Mouse (Mus musculus) adrenal gland, postnatal 36 days (tissue): ENCODE results near the gene Mib2. TPM values are rescaled to one million over a fixed set of nuclear protein-coding genes. Genes with fewer than 3 reads are reported as not detected.

Experiments used
- DNase-seq, 2 experiments: peaks; one replicate each; pipeline ENCODE4 v3.0.0; 2021; ENCODE audit warnings: mixed read lengths in 1 of 2
- total RNA-seq, 2 experiments: library from RNA; stranded (reverse); gene quantifications; 2 replicates each; pipeline ENCODE4 v1.2.3; 2021

Mib2 gene
- total RNA-seq, 2 experiments from 2014 or later: 43.6 to 48.9 TPM

DNA sequence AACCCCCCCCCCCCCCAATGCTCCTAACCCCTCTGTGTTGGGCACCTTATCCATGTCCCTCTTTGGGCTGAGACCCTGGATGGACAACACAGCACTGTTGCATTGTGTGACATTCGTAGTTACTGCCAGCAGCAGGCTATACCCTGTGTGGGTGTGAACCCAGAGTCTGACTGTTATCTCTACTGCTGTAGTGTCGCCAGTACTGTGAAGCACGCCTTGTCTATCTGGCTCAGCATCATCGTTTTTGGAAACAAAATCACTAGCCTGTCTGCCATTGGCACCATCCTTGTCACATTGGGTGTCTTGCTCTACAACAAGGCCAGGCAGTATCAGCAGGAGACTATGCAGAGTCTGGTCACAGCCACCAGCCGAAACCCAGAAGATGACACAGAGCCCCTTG, 50.7 kb downstream of the Mib2 start:
- no peak for DNase-seq

DNA sequence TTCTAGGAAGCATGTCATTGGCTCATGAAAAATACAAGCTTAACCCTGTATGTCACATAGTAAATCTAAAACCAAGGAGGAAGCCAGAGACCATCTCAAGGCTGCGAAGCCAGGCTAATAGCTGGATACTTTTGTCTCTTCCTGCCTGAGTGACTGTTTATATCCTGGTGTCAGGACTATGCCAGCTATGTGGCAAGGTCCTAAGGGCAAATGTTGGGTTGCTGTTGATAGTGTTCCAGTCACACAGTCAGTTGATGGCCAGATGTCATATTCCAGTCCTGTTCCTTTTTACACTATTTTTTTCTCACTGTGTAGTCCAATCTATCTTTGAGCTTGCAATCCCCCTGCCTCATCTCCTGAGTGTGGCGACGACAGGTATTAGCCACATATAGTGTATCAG, 55.7 kb downstream of the Mib2 start:
- no peak for DNase-seq

DNA sequence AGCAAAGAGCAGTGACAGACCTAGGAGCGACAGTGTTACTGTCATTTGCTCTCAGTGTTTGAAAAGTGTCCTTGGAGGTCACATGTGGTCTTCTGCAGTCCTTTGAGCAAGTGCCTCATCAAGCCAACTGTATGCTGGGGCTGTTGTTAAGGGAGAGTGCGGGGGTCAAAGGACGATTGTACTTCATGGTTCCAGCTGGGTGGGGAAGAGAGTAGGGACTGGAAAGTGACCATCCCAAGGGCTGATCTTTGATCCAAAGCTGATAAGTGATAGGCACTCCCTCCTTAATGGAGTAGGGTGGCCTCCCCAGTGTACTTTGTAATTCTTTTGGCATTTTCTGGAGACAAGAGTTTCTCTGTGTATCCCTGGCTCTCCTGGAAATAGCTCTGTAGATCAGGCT, 57.1 kb downstream of the Mib2 start:
- DNase-seq: no peak

DNA sequence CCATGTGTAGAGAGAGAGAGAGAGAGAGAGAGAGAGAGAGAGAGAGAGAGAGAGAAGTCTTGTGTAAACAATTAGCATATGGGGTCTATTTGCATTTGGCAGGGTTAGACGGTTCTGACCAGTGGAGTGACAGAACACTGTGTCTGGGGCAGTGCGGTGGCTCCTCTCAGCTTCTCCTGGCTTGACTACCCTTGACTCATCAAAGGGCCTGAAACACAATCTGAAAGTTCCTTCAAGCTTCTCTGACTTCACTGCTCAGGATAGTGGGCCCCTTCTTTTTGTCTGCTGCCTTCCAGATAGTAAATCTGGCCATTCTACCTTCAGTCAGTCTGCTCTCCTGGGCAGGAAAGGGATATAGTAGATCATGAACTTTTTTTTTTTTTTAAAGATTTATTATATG, 62.2 kb downstream of the Mib2 start:
- no peak for DNase-seq

DNA sequence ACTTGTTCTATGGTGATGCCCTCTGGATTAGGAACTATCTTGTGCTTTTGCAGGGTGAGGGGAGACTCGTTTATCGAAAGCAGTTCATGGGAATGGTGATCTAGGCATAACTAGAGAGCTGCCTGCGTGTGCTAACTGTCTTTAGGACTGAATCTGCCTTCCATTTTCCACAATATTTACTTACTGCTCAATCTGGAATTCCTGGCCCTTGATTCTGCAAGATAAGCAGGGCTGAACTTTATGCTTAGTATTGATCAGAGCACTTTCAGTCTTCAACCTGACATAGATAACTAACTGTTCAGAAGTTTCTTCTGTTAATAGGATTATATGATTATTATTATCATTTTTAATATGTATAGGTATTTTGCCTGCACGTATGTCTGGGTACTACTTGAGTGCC, 63.9 kb downstream of the Mib2 start:
- no peak for DNase-seq

Other genes with a start within 250 kb of the Mib2 start
- 10 to 100 TPM in 1 of 2 experiments, 1 to 10 TPM in 1; 8.3 to 10.8 TPM for gene Tmem52, start 200.1 kb downstream of the Mib2 start, total RNA-seq
- gene Gnb1, start 177.8 kb downstream of the Mib2 start, total RNA-seq: 100 to 1,000 TPM; 444 to 453 TPM
- gene Nadk, start 106.8 kb downstream of the Mib2 start, total RNA-seq: 100 to 1,000 TPM; 175 to 310 TPM
- 10 to 100 TPM; 34.0 to 43.3 TPM for gene Slc35e2, start 67.8 kb downstream of the Mib2 start, total RNA-seq
- 10 to 100 TPM; 42.5 to 52.6 TPM for gene Cdk11b, start 44.3 kb downstream of the Mib2 start, total RNA-seq
- not detected for gene Gm10563, start 23.8 kb downstream of the Mib2 start, total RNA-seq
- gene Mmp23, start 15.8 kb downstream of the Mib2 start, total RNA-seq: 1 to 10 TPM; 5.5 to 8.9 TPM
- 10 to 100 TPM; 31.3 to 59.8 TPM for gene Fndc10, start 25.1 kb upstream of the Mib2 start, total RNA-seq
- 100 to 1,000 TPM in 1 of 2 experiments, 10 to 100 TPM in 1; 98.1 to 123 TPM for gene Ssu72, start 35.6 kb upstream of the Mib2 start, total RNA-seq
- under 1 TPM; 0.70 to 0.72 TPM for gene Tmem240, start 65.6 kb upstream of the Mib2 start, total RNA-seq
- 10 to 100 TPM; 83.2 to 94.1 TPM for gene Atad3a, start 91.9 kb upstream of the Mib2 start, total RNA-seq
- 1 to 10 TPM; 3.4 to 6.0 TPM for gene Vwa1, start 105.5 kb upstream of the Mib2 start, total RNA-seq
- gene Tmem88b, start 116.7 kb upstream of the Mib2 start, total RNA-seq: under 1 TPM; 0.30 to 0.56 TPM
- gene Ankrd65, start 121.2 kb upstream of the Mib2 start, total RNA-seq: not detected
- gene Mrpl20, start 133.7 kb upstream of the Mib2 start, total RNA-seq: 100 to 1,000 TPM; 133 to 141 TPM
- 100 to 1,000 TPM in 1 of 2 experiments, 10 to 100 TPM in 1; 86.3 to 122 TPM for gene Ccnl2, start 143.3 kb upstream of the Mib2 start, total RNA-seq
- 100 to 1,000 TPM; 140 to 170 TPM for gene Aurkaip1, start 162.1 kb upstream of the Mib2 start, total RNA-seq
- gene Mxra8, start 170.5 kb upstream of the Mib2 start, total RNA-seq: 10 to 100 TPM; 40.2 to 47.0 TPM
- 10 to 100 TPM; 61.2 to 61.7 TPM for gene Dvl1, start 178.2 kb upstream of the Mib2 start, total RNA-seq
- under 1 TPM; 0.23 TPM for gene Tas1r3, start 194.2 kb upstream of the Mib2 start, total RNA-seq
- gene Cptp, start 200.2 kb upstream of the Mib2 start, total RNA-seq: 10 to 100 TPM in 1 of 2 experiments, 1 to 10 TPM in 1; 9.7 to 21.8 TPM
- gene Ints11, start 200.3 kb upstream of the Mib2 start, total RNA-seq: 10 to 100 TPM; 30.1 to 34.7 TPM
- gene Pusl1, start 222.6 kb upstream of the Mib2 start, total RNA-seq: 10 to 100 TPM; 25.1 to 28.1 TPM
- 10 to 100 TPM; 20.1 to 20.7 TPM for gene Acap3, start 222.6 kb upstream of the Mib2 start, total RNA-seq